ENCODE assay signal across 24 mouse cellular contexts in genomic region chr16:26530451-26530850, GRCm38 (mm10). TPM values are rescaled to one million over a fixed set of nuclear protein-coding genes. Genes with fewer than 3 reads are reported as not detected.
"Had no signal": no experiment of that assay in that cellular context is flagged by ENCODE, and none has a peak within 500 bp of the region (broad histone marks: within the 10 kb centered on the region; RNA-seq: fewer than 3 reads in every experiment).

No protein-coding gene starts in this region.

- ATAC-seq: midbrain, embryonic 16.5 days had no signal

- H3K4me3 ChIP-seq: midbrain, embryonic 10.5 days; midbrain, embryonic 12.5 days; myocyte; neural tube, embryonic 13.5 days; neural tube, embryonic 15.5 days had no signal

- DNase-seq: lung, embryonic 14.5 days; lung, postnatal 10 days; lung, postnatal 4 days; midbrain, embryonic 14.5 days; retina, postnatal 1 day; right cerebral cortex, adult 18-20 months; right cerebral cortex, postnatal 25 days; right cerebral cortex, postnatal 4 days; spleen, adult 18-20 months; thymus, adult 18-20 months; thymus, postnatal 14 days; thymus, postnatal 36 days had no signal

- H3K27me3 ChIP-seq: midbrain, embryonic 12.5 days; neural tube, embryonic 13.5 days; neural tube, embryonic 15.5 days had no signal

- H3K9ac ChIP-seq: lung, embryonic 14.5 days; midbrain, embryonic 12.5 days; neural tube, embryonic 13.5 days; neural tube, embryonic 15.5 days had no signal

- H3K9me3 ChIP-seq: midbrain, embryonic 10.5 days; midbrain, embryonic 12.5 days; neural tube, embryonic 13.5 days; neural tube, embryonic 15.5 days had no signal

- H3K36me3 ChIP-seq: midbrain, embryonic 10.5 days; midbrain, embryonic 12.5 days; neural tube, embryonic 13.5 days; neural tube, embryonic 15.5 days had no signal

- H3K27ac ChIP-seq: midbrain, embryonic 10.5 days; midbrain, embryonic 12.5 days; neural tube, embryonic 13.5 days; neural tube, embryonic 15.5 days had no signal

- H3K4me2 ChIP-seq: lung, embryonic 14.5 days; midbrain, embryonic 12.5 days; neural tube, embryonic 13.5 days; neural tube, embryonic 15.5 days had no signal

RNA-seq across cellular contexts. Expression of gene Tmem207, which starts 3.9 kb away (rescaled TPM):
- polyA plus RNA-seq: lung, embryonic 14.5 days; lung, embryonic 16.5 days; midbrain, embryonic 10.5 days; myocyte; neural tube, embryonic 11.5 days; small intestine, adult 2 months; stomach, embryonic 14.5 days; stomach, embryonic 16.5 days; thymus, postnatal 0 days had no signal
